Mouse (Mus musculus) kidney, embryonic 14.5 days (tissue): Measurements from ENCODE around the gene Ccdc124. TPM values are rescaled to one million over a fixed set of nuclear protein-coding genes. Genes with fewer than 3 reads are reported as not detected.

Experiments
- ATAC-seq: fragments of 200-750 bp; cut with Nextera tagmentation; 2 replicates; pipeline ENCODE4 v1.8.0; 2017; ENCODE audit warnings: moderate number of reproducible peaks, mild to moderate bottlenecking, moderate TSS enrichment, moderate library complexity; ENCODE audit not compliant: low FRiP score, low TSS enrichment
- H3K27ac ChIP-seq: fragments of 300-500 bp; sonication (generic); 2 replicates; pipeline ENCODE4 v1.5.1; 2014; ENCODE audit warnings: low read depth, mild to moderate bottlenecking, low read length, moderate library complexity, mixed read lengths
- H3K27me3 ChIP-seq: fragments of 300-500 bp; sonication (generic); 2 replicates; pipeline ENCODE4 v1.6.1; 2014; ENCODE audit warnings: mild to moderate bottlenecking, low read length; ENCODE audit not compliant: control insufficient read depth, insufficient read depth
- H3K36me3 ChIP-seq: fragments of 300-500 bp; sonication (generic); 2 replicates; pipeline ENCODE4 v1.6.1; 2014; ENCODE audit warnings: low read length, mixed read lengths; ENCODE audit not compliant: control insufficient read depth, insufficient read depth
- H3K4me1 ChIP-seq: fragments of 300-500 bp; sonication (generic); 2 replicates; pipeline ENCODE4 v1.6.1; 2014; ENCODE audit warnings: low read length, mixed read lengths; ENCODE audit not compliant: control insufficient read depth, insufficient read depth
- H3K4me2 ChIP-seq: fragments of 300-500 bp; sonication (generic); replicated peaks from 2 replicates; pipeline ENCODE4 v1.6.1; 2014; ENCODE audit warnings: low read depth, mild to moderate bottlenecking, low read length
- H3K4me3 ChIP-seq: fragments of 300-500 bp; sonication (generic); 2 replicates; pipeline ENCODE4 v1.5.1; 2014; ENCODE audit warnings: mild to moderate bottlenecking, low read length
- H3K9ac ChIP-seq: fragments of 300-500 bp; sonication (generic); 2 replicates; pipeline ENCODE4 v1.6.1; 2014; ENCODE audit warnings: low read depth, mild to moderate bottlenecking, low read length, moderate library complexity
- H3K9me3 ChIP-seq: fragments of 300-500 bp; sonication (generic); 2 replicates; pipeline ENCODE4 v1.6.1; 2016; ENCODE audit warnings: low read length; ENCODE audit not compliant: control insufficient read depth
- WGBS: fragments of 180-500 bp; shearing (Covaris S2); extraction: QIAGEN DNeasy Blood & Tissue Kit; methylation state at CpG from one replicate; pipeline ENCODE4 v1.1.7; 2014; 5-methylcytosine and 5-hydroxymethylcytosine counted together
- polyA plus RNA-seq: library from polyadenylated mRNA; unstranded; fragments of >200 nt; fragmentation: Nextera tagmentation; extraction: Ambion mirVana; gene quantifications from 2 replicates; pipeline ENCODE4 v1.2.1, GENCODE M21; 2014

The Ccdc124 gene
- polyA plus RNA-seq, 1 experiment from 2014 or later = 117 TPM

DNA sequence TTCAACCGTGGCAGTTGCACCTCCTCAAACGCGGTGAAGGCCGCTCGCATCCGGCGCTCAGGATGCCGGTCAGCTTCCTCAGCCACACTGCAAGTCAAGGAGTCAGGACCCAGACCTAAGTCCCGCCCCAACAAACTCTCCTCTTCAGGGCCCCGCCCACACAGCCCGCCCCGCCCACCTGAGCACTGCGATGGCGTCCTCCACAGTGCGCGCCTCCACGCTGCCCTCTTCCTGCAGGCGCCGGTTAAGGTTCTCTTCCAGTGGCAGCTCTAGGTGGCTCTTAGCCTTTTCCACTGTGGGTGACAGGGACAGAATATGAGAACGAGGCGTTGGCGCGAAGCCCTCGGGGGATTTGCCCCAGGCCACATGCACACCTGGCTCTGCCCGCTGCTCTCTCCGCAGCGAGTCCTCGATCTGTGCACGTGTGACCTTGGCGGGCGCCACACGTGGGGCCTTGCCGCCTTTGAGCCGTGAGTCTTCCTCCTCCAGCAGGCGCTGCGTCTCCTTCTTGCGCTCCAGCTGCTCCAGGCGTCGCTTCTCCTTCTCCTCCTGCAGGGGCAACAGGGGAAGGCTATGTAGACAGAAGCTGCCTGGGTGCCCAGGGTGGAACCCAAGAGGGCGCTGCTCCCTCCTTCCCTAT is 5.1 kb downstream of the Ccdc124 start:
- Histone ChIP-seq H3K4me2 (peak overlapping the region; percentile 23), H3K9ac (peak overlapping the region; percentile 9; the same call in 1 of the 2 replicates), H3K4me3 (peak overlapping the region; percentile 8; the same call in 1 of the 2 replicates), H3K27me3 (peaks cover 9% of the 10 kb centered on the region), H3K4me1 (peaks cover 34% of the 10 kb centered on the region), H3K36me3 (peaks cover 6% of the 10 kb centered on the region; the same call in 1 of the 2 replicates), H3K27ac (no peak overlapping the region), H3K9me3 (no peaks in the 10 kb centered on the region)
- ATAC-seq = no peak
- WGBS = 18% methylated on average over 40 of the region's 40 CpGs

- no peak overlapping the region for H3K9ac ChIP-seq
- H3K4me1 ChIP-seq = peaks cover 38% of the 10 kb centered on the region
- peaks cover 30% of the 10 kb centered on the region for H3K27me3 ChIP-seq
- no peak overlapping the region for H3K4me2 ChIP-seq
- no peak overlapping the region; the same call in 1 of the 2 replicates for H3K27ac ChIP-seq
- H3K36me3 ChIP-seq = peaks cover 6% of the 10 kb centered on the region; the same call in 1 of the 2 replicates
- no peak overlapping the region for H3K4me3 ChIP-seq
- WGBS = 85% methylated on average over 7 of the region's 7 CpGs
- ATAC-seq = no peak
- no peaks in the 10 kb centered on the region for H3K9me3 ChIP-seq
Measured at GRCm38 (mm10) chr8:70866566-70866965, 7.2 kb downstream of the Ccdc124 start.

DNA sequence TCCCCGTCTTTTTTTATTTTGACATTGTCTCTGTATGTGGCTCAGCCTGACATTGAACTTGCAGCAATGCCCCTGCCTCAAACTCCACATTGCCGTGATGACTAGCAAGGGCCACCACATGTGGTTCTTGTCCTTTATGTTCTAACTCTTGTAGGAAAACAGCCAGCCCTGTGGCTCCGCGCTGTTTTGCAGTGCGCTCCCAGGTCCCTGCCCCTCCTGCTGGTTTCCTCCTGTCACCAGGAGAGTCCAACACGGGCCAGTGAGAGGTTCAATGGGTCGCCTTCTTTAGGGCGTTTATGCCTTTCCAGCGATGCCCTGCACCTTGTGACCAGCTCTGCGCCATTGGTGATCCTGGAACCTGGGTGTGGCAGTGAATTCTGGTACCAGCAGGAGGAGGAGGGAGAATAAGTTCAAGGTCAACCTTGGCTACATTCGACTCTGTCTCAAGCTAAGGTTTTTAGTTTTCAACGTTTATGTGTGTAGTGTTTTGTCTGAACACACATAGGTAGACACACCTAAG is 7.7 kb downstream of the Ccdc124 start:
- 9% methylated on average over 12 of the region's 12 CpGs for WGBS

GRCm38 (mm10) chr8:70865350-70866000 is 8.3 kb downstream of the Ccdc124 start:
- whole genome bisulfite sequencing = under 1% methylated on average over 45 of the region's 46 CpGs
- H3K27me3 ChIP-seq = peaks cover 34% of the 10 kb centered on the region
- H3K4me1 ChIP-seq = peaks cover 38% of the 10 kb centered on the region
- H3K27ac ChIP-seq = peak overlapping the region; percentile 85
- H3K36me3 ChIP-seq = peaks cover 6% of the 10 kb centered on the region; the same call in 1 of the 2 replicates
- H3K4me2 ChIP-seq = peak overlapping the region; percentile 83
- H3K4me3 ChIP-seq = peak overlapping the region; percentile 49
- H3K9me3 ChIP-seq = no peaks in the 10 kb centered on the region
- H3K9ac ChIP-seq = peak overlapping the region; percentile 63
- peak; percentile 86 for ATAC-seq

More for the DNA sequence above, 7.7 kb downstream of the Ccdc124 start:
- Histone ChIP-seq H3K27me3 (peaks cover 34% of the 10 kb centered on the region), H3K4me2 (peak overlapping the region; percentile 83), H3K4me1 (peaks cover 38% of the 10 kb centered on the region), H3K36me3 (peaks cover 6% of the 10 kb centered on the region; the same call in 1 of the 2 replicates), H3K9me3 (no peaks in the 10 kb centered on the region), H3K9ac (no peak overlapping the region), H3K27ac (peak overlapping the region; percentile 85), H3K4me3 (peak overlapping the region; percentile 49)
- ATAC-seq = peak; percentile 0; the same call in 1 of the 2 replicates

GRCm38 (mm10) chr8:70864712-70865221 is 9.0 kb downstream of the Ccdc124 start:
- H3K4me2 ChIP-seq = peak overlapping the region; percentile 83
- H3K27me3 ChIP-seq = peaks cover 34% of the 10 kb centered on the region
- H3K27ac ChIP-seq = peak overlapping the region; percentile 59; the same call in 1 of the 2 replicates
- ATAC-seq = peak; percentile 2; the same call in 1 of the 2 replicates
- no peaks in the 10 kb centered on the region for H3K9me3 ChIP-seq
- H3K4me1 ChIP-seq = peaks cover 38% of the 10 kb centered on the region
- peak overlapping the region; percentile 49 for H3K4me3 ChIP-seq
- 2% methylated on average over 24 of the region's 24 CpGs for WGBS
- peak overlapping the region; percentile 63 for H3K9ac ChIP-seq
- peaks cover 6% of the 10 kb centered on the region; the same call in 1 of the 2 replicates for H3K36me3 ChIP-seq

GRCm38 (mm10) chr8:70863956-70864711 is 9.6 kb downstream of the Ccdc124 start:
- Histone ChIP-seq H3K27me3 (peaks cover 34% of the 10 kb centered on the region), H3K4me2 (peak overlapping the region; percentile 83), H3K4me3 (peak overlapping the region; percentile 49), H3K9me3 (no peaks in the 10 kb centered on the region), H3K36me3 (peaks cover 6% of the 10 kb centered on the region; the same call in 1 of the 2 replicates), H3K9ac (peak overlapping the region; percentile 63), H3K27ac (0 out of 2 replicates have a peak overlapping the region, but pooled peaks have one; percentile 59), H3K4me1 (peaks cover 38% of the 10 kb centered on the region)
- WGBS = under 1% methylated on average over 46 of the region's 46 CpGs
- ATAC-seq = no peak

DNA sequence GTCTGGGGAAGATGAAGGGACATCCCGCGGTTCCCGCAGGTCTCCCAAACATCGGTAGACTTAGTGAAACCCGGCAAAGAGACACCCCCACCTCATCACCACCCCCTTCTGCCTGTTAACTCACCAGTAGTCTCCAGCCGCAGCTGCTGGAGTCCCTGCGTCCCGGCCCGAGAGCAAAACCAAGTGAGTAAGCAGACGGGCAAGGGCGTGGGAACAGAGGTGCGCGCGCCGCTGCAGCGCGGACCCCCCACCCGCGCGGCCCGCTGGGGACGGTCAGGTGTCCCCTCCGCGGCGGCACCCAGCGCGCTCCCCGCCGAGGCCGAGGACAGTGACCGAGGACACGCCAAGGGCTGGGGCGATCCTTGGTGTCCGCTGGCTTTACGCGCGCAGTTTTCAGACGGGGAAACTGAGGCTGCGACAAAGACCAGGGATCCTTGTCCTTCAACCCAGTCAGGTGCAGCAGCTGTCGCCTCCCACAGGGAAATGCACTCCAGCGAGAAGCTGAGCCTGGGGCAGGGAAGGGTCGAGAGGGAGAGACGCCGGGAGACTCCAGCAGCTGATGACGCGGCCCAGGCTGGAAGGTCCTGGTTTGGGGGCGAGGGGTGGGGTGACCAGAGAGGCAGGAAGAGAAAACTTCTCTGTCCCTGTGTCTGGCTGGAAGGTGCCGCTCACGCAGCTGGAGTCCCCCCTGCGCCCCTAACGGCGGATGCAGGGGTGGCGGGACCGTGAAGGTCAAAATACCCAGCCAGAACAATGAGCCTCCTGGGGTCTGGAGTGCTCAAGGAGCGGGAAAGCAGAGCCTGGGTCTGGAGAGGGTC is 10.7 kb downstream of the Ccdc124 start, which contains the start of gene Kcnn1:
Kcnn1 (minus strand) TSS at position 435 of the 818 bp plus-strand sequence.
- peak within 1 kb of the TSS; percentile 49 for H3K4me3 ChIP-seq
- H3K36me3 ChIP-seq = peaks cover 5% of the 10 kb centered on the region; the same call in 1 of the 2 replicates
- no peaks in the 10 kb centered on the region for H3K9me3 ChIP-seq
- no peak for ATAC-seq
- no peak within 1 kb of the TSS for H3K27ac ChIP-seq
- under 1% methylated on average over 55 of the region's 55 CpGs for WGBS
- H3K27me3 ChIP-seq = peaks cover 34% of the 10 kb centered on the region
- peaks cover 34% of the 10 kb centered on the region for H3K4me1 ChIP-seq
- peak within 1 kb of the TSS; percentile 63 for H3K9ac ChIP-seq
- peak within 1 kb of the TSS; percentile 83 for H3K4me2 ChIP-seq

DNA sequence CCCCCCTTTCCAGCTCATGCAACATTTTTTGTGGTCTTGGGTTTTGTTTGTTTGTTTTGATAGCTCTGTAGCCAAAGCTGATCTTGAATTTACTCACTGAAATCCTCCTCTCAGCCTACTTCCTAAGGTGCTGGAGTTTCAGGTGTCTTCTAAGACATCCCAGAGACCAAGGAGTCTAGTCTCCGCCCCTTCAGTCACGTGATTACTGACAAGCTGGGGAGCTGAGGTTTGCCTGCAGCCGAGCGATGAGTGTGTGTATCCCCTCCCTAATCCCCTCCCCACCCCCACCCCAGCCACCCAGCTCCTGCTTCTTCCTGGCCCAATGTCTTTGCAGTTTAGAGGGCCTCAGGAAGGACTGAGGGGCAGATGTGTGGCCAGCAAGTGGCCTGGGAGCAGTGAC is 16.2 kb downstream of the Ccdc124 start:
- no peak overlapping the region for H3K9ac ChIP-seq
- H3K27me3 ChIP-seq = peaks cover 13% of the 10 kb centered on the region
- 16% methylated on average over 4 of the region's 4 CpGs for WGBS
- H3K4me2 ChIP-seq = no peak overlapping the region
- no peaks in the 10 kb centered on the region for H3K36me3 ChIP-seq
- H3K9me3 ChIP-seq = no peaks in the 10 kb centered on the region
- ATAC-seq = no peak
- no peak overlapping the region for H3K27ac ChIP-seq
- H3K4me3 ChIP-seq = no peak overlapping the region
- H3K4me1 ChIP-seq = peaks cover 10% of the 10 kb centered on the region
